Mouse (Mus musculus): ENCODE results near the gene Zfhx3. TPM values are rescaled to one million over a fixed set of nuclear protein-coding genes. Genes with fewer than 3 reads are reported as not detected.
A peak's percentile ranks its signal among the peaks of the same experiment; 100 is the strongest.

Zfhx3 gene
- total RNA-seq, 2 experiments from 2014 or later: 4.8 to 8.2 TPM

DNA sequence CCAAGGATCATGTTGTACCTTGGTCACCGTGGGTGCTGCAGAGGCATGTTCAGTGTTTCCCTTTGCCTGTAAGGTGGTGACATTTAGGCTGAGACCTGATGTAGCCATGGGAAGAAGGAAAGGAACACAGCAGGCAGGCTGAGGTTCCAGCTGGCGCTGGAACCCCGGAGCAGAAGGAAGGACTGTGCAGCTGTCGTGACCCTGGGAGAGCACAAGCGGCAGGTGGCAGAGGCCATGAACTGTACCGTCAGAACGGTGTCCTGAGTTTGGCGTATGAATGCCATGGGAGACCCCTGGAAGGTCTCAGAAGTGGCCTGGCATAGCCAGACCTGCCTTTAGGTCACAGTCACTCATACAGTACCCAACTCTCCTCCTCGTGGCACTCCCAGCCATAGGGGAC is 939.6 kb downstream of the Zfhx3 start:
- DNase-seq (ENCODE audit: low spot score in 2 of 2): no peak

DNA sequence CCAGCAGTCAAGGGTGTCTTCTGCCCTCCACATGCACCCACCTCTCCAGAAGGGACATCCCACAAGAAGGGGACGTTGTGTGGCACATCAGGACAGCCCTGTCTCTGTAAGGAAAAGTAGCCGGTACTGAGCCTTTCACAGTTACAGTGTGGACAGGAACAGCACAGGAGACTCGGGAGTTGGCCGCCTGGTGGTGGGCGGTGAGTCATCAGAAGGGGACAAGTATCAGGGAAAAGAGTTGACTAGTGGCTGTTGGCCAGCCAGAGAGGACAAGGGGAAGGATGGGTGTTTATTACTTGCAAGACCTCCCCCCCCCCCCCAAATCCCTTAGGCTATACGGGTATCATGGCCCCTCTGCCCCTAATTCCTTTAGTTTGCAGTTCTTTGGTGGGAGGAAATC is 940.9 kb downstream of the Zfhx3 start:
- DNase-seq (ENCODE audit: low spot score in 2 of 2): no peak

DNA sequence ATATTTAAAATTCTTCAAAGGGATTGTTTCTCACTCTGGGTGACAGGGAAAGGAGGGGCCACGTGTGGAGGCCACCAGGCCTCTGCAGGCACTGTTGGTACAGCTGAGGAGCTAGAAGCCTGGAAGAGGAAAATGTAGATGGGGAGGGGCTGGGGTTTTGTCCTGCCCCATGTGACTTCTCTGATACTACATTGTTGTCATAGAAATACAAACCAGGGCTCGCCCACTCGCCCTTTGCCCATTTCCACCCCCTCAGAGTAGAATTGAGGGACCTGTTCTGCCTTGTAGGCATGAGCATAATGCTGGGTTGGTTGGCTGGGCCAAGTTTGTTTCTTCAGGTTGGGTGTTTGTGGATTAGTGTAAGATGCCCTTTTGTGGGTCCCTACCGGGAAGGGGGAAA is 942.5 kb downstream of the Zfhx3 start:
- no peak for DNase-seq (ENCODE audit: low spot score in 2 of 2)

DNA sequence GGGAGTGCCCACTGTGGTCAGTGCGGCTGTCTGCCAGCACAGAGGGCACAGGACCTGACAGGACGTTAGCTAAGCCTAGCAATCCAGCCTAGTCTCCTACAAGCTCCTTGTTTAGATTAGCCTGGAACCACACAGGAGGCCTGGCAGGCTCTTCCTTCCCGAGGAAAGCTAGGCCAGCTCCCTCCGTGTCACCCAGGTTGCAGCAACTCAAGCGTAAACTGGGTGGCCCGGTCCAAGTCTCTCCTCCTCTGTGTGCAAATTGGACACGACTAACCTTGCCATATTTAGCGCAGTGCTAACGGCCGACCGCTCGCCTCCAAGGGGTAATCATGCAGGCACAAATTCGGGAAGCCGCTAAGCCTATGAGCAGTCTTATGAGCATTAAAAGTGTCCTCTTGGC is 943.0 kb downstream of the Zfhx3 start:
- DNase-seq (ENCODE audit: low spot score in 2 of 2): no peak

DNA sequence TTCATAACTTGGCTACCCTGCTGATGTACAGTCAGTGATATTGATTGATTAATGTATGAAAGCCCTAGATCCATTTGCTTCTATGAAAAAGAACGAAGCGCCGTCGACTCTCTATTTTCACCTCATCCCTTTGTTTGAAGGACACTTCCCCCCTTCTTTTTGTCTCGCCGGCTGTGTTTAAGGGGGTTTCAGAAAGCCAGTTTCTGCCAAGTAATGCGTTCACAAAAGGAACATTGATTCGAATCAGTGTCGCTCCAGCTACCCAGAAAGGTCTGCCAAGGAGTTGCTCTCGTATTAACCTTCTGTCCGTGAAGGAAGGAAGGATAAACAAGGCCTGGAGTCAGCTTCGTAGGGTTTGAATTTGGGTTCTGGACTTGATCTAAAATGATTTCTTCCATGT is 943.4 kb downstream of the Zfhx3 start:
- no peak for DNase-seq (ENCODE audit: low spot score in 2 of 2)

DNA sequence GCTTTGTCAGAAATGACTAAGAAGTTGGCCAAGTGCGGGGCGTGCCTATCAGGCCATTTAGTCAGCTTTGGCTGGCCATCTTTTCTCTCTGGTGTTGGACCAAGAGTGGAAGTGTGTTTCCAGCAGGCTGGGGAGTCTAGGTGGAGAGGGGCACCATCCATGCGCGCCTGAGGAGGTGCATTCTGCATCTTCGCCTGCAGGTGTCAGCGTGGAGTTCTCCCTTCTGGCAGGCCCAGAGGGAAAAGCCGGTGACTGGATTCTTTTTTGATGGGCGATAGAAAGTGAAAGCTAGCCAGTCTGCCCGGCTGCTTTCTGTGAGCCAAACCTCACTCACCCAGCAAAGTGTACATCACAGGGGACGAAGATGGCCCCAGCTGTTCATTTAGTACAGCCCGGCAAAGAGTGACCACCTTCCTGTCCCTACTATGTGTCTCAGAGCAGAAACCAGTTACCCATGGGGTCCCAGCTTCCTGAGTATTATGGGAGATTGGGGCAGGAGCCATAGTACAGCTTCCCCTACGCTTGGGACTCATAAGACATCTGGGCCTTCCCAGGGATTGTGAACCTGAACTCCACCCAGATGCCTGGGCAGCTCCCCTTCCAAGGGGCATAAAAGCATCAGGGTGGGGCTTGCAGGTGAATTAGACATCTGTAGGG is 944.3 kb downstream of the Zfhx3 start:
- DNase-seq (ENCODE audit: low spot score in 2 of 2): peak; percentile 78 to 81

DNA sequence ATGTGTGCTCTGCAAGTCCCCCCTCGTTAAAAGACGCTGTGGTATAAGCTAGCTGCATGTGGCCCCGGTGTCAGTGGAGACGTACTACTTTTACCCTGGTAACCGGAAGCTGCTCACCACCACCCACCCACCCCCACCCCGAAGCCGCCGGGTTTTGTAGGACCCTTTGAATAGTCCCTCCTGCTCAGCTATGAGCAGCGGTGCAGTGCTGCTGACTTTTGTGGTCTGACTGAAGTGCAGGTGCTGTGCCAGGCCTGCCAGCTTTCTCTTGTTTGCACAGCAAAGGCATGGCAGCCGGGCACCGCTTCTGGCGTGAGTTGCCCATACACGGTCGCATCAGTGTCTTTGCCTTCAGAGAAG is 944.8 kb downstream of the Zfhx3 start:
- no peak for DNase-seq (ENCODE audit: low spot score in 2 of 2)

DNA sequence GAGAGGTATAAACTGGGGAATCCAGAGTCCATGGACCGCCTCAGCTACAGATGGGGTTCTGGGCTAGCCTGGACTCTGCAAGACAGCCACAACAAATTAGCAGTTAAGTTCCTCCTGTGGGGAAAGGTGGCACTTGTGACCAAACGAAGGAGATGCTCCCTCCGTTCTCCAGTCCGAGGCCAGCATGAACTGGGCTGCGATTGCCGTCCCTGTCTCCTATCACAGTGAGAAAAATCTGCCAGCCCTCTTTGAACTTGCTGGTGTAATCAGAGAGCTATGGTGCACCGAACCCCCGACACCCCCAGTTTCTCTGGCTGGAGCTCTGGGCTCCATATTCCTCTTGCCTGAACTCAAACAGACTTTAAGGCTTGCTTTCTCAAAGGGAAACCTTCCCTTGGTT is 945.4 kb downstream of the Zfhx3 start:
- DNase-seq (ENCODE audit: low spot score in 2 of 2): no peak

DNA sequence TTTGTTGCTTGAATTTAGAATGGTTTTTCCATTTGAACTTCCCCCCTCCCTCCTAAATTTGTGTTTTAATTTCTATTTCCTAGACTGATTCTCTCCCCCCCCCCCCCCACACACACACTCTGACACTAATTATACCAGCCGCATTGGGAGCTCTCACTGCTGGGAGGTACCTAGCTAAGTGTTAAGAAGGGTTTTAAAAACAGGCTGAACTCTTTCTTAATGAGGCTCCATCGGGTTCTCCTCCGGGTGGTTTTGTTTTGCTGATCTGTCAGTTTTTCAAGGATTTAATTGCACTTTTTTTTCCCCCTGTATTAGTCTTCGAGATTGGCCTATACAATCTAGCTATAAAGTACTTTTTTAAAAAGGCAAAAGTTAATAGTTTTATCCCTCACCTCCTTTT is 946.5 kb downstream of the Zfhx3 start:
- no peak for DNase-seq (ENCODE audit: low spot score in 2 of 2)

DNA sequence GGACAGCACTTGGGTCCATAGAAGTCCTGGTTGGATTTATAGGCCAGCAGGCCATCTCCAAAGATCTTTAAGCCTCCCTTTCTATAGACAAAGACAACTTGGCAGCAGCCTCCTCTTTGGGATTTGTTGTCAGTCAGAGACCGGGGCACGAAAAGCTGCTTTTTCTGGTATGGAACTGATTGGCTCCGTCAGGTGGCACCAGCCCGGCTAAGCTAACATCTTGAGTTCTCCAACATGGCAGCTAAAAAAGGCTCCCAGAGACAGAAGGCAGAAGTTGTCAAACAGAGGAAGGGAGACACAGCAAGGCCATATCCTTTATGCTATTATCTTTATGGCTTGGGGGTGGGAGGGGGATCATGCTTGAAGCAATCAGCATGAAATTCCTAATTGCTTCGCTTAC is 947.0 kb downstream of the Zfhx3 start:
- DNase-seq (ENCODE audit: low spot score in 2 of 2): no peak

DNA sequence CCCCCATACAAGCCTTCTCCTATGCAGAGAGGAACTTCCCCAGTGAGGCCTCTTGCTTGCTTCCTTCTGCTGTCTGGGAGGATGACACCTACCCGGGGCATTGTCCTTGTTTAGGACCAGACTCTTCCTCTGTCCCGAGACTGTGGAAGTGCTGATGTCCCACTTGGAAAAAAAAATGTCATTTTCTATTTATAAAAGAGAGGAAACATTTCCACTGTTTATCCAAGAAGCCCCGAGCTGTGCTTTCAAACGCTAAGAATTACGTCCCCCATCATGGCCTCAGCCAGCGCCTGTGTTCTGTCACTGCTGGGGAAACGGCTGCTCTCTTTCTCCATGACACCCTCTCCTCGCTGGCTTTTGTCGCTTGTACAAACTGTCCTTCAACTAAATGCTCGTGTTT is 951.8 kb downstream of the Zfhx3 start:
- DNase-seq (ENCODE audit: low spot score in 2 of 2): no peak

DNA sequence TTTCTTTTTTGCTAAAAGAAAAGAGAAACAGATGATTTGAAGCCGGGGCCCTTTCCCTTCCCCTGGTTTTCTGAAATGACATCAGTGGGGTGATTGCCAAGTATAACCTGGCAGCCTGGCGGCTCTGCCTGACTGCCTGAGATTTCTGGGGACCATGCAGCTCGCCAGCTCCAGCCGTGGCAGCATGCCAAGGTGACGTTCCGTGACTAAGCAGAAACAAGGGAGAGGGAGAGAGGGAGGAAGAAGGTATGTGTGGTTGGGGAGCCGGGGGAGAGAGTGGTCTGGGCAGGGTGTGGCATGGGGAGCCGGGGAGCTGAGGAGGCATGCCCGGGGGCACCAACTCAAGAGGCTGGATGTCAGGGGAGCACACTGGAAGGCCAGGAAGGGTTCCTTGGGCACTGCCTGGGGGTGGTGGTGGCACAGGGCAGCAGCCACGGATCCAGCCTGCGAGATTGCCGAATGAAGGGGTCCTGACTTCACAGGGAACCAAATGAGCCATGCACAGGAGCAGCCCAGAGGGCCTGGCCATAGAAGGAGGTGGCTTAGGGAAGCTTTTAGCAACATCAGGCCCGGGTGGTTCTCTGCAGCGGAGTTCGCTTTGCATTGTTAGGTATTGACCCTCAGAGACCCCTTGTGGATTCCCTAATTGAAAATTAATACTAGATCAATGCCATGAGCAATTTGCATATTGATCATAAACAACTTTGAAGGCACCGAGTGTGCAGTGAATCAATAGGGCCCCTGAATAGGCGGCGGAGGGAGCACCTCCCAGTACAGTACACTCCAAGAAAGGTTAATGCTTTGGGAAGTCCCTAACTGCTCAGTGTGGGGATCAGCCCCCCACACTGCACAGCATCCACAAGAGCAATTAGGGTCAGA is 954.3 kb downstream of the Zfhx3 start:
- peak; percentile 61 to 62 for DNase-seq (ENCODE audit: low spot score in 2 of 2)

DNA sequence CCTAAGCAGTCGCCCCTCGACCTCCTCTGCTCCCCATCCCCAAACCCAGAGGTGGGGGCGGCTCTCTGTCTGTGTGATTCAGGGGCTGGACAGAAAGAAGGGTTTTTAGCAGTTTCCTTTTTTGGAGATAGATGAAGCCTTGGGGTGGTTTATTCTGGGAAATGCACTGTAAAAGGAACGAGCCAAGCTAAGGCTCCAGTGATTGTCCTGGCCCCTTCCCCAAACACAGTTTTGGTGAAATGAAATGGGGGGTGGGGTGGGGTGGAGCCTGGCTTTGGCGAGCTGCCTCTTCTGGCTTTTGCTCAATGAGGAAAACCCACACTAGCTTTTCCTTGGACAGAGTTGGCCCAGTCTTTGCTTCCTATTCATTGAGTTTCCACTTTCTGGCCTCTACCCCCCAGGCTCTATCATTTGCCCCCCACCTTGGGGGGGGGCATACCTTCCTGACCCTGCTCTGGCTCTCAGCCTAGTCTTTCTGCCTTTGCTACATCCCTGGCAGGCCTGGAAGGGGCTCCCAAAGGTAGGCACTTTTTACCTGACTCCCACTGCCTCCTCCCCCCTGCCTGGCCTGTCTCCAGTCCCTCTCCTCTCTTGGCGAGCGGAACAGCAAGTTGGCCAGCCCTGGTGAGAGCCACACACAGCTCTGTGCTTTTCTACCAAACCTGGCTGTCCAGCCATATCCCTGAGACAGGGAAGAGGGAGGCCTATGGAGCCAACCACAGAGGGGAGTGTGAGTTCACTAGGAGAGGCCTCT is 955.1 kb downstream of the Zfhx3 start:
- no peak for DNase-seq (ENCODE audit: low spot score in 2 of 2)

DNA sequence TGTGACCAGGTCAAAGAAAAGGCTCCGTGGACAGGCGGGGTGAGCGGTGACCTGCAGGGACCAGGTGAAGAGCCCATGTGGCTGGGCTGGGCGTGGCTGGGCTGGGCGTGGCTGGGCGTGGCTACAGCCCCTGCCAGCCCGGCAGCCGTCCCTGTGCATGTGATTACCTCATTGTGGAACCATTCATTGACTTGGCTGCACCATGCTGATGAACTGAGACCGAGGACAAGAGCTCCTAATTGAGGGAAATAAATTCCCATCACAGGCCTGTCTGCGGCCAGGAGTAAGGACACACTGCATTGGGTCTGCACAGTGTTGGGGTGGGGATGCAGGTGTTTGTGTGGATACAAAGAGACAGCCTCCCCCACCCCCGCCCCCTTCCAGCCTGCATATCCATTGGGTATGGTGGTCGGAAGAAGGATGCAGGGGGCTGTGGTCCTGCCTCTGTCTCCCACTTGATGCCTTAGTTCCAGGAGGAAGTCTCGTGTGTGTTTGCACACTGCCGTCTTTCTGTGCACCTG is 956.9 kb downstream of the Zfhx3 start:
- no peak for DNase-seq (ENCODE audit: low spot score in 2 of 2)

DNA sequence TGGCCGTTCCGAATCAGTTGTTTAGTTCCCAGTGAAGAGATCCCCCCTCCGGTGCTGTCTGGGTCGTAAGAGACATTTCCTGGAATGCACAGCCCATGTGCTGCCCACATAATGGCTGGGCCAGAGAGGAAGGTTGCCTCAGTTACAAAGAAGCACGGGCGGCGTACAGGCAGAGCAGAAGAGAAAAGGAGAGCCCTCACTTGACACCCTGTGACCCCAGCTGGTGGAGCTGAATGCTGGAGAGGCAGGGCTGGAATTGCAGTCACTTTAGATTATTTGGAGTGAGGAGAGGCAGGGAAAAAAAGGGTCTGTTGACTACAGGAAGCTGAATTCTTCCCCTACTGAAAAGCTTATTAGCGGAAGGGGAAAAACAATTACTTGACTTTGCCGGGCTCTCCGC is 958.1 kb downstream of the Zfhx3 start:
- no peak for DNase-seq (ENCODE audit: low spot score in 2 of 2)

DNA sequence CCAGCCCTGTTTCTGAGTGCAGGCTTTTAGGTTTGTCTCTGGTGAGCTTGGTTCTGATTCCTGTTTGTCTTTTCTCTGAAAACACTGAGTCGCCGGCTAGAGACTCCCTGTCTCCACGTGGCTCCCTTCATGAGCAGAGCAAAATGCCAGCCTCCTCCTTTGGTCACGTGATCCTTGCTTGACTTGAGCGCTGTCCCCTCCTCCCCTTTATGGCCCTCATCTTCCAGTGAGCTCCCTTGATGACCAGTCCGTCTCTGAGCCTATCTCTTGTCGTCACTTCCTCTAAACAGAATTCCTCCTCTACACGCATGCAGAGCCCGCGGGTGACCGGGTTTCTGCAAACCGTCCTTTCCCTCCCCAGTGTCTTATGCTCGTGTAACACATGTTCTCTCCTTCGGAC is 958.8 kb downstream of the Zfhx3 start:
- DNase-seq (ENCODE audit: low spot score in 2 of 2): no peak

DNA sequence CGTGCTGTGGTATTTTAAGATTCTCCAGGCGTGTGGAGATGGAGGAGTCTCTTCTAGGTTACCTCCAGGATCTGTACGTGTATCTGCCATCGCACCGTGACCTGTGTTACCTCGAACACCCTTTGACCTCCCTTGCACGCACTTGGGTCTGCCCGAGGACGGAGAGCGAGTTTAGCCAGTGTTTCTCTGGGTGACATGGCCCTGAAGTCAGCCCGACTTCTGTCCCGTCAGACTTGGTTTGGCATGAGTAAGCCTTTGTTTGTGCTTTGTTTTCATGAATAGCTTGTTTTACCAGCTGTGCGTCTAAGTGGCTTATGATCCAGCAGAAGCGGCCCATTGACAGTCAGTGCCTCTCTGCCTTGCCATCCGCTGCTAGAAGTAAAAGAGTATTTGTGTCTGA is 961.1 kb downstream of the Zfhx3 start:
- no peak for DNase-seq (ENCODE audit: low spot score in 2 of 2)

DNA sequence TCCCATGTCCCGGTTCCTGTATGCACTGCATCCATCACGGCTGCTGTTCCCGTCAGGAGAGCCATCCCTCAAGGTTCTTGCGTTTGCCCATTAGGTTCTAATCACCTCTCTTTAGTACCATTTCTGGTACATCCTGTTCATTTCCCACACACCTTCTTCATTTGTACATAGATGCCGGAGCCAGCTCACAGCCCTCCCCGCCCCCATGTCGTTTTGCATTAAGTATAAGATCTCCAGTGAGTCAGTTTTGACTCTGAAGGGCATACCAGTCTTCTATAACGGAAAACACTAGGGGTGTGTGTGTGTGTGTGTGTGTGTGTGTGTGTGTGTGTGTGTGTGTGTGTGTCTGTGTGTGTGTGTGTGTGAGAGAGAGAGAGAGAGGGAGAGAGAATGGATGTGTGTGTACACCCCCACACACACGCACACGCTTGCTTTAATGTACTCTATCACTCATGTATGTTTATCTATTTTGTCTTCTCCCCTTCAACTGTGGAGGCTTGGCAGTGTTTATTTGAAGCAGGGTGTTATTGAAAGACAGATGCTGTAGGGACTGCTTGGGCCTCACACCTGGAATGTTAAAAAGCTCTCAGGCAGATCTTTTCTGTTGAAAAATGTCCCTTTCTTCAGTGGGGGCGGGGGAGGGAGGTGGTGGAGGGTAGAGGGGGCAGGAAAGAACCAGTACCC is 962.0 kb downstream of the Zfhx3 start:
- no peak for DNase-seq (ENCODE audit: low spot score in 2 of 2)

DNA sequence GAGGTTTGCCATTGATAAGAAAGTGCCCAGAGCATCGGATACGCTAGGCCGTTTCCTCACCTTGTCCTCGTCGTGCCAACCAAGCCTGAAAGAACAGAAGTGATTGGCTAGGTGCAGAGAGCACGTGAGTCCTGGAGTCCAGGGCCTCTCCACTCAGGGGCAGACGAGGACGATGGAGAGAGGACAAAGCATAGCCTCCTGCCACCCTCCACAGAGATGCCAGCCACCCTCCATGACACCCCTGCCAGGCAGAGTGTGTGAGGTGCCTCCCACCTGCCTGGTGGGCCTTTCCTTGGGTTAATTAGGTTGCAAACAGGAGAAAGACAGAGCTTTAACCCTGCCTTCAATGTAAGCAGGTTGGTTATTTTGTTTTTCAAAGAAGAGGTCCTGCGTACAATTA is 965.6 kb downstream of the Zfhx3 start:
- no peak for DNase-seq (ENCODE audit: low spot score in 2 of 2)

DNA sequence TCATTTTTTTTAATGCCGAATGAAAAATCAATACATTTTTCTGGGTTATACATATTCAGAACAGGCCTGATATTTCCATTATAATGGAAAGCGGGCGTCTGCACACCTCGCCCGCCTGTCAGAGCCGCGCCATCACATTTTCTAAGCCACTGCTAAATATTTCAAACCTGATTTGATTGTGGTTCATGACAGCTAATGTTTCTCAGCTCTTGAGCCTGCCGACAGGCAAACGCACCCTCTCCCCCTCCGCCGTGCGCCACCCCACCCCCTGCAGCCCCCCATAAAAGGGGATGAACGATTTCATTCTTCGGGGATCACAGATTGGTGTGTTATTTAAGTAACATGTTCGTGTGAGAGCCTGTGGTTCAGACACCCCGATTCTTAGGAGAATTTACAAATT is 966.1 kb downstream of the Zfhx3 start:
- no peak for DNase-seq (ENCODE audit: low spot score in 2 of 2)

DNA sequence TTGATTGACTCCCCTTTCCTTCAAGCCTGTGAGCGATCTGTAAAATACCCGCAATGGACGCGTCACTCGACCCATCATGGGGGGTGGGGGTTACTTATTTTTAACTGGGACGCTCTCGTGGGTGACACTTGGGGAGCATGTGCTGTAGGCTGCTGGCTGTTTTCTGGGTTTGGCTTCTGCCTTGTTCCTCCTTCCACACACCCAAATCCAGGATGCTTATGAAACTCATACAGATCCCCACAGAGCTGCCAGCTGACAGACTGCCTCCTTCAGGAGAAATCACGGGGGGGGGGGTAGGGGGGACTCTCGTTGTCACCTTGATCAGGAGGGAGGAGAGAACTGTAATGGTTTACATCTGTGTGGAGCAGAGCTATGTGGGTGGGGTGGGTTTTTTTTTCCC is 966.6 kb downstream of the Zfhx3 start:
- no peak for DNase-seq (ENCODE audit: low spot score in 2 of 2)

All from layer of hippocampus, postnatal 14 days (tissue).